In genomic region chr5:124552094-124552472, GRCm38 (mm10) we compare ENCODE assay signal across 8 mouse cellular contexts. TPM values are rescaled to one million over a fixed set of nuclear protein-coding genes. Genes with fewer than 3 reads are reported as not detected.
DNase-seq lines count a peak whose midpoint lies in the region; ATAC-seq and TF ChIP-seq lines count a peak whose summit lies in the region.

No protein-coding gene starts in this region.

- H3K4me2 ChIP-seq in heart, embryonic 11.5 days: peak overlapping the region; percentile 83
- peak overlapping the region; percentile 74 for H3K4me2 ChIP-seq in forebrain, embryonic 14.5 days (ENCODE audit: low read length)
- H3K4me2 ChIP-seq in liver, embryonic 16.5 days (ENCODE audit: low read depth, low read length): peak overlapping the region; percentile 91

- H3K4me3 ChIP-seq in heart, embryonic 11.5 days (ENCODE audit: low read depth, low read length): peak overlapping the region; percentile 96
- peak overlapping the region; percentile 100 for H3K4me3 ChIP-seq in E14TG2a.4 (replicated peaks; ENCODE audit: low read length)
- H3K4me3 ChIP-seq in forebrain, embryonic 14.5 days (ENCODE audit: low read depth, low read length): peak overlapping the region; percentile 85
- peak overlapping the region; percentile 83 for H3K4me3 ChIP-seq in liver, embryonic 16.5 days (ENCODE audit: low read depth, low read length)

- no peak for DNase-seq in heart, adult 18-20 months
- DNase-seq in forebrain, embryonic 14.5 days (ENCODE audit: low spot score): peak; percentile 42
- no peak for DNase-seq in ovary, postnatal 10 days (ENCODE audit: low spot score)
- DNase-seq in right cerebral cortex, postnatal 25 days: no peak
- no peak for DNase-seq in B cell, adult 2 months

- peak overlapping the region; percentile 82 for H3K9ac ChIP-seq in heart, embryonic 11.5 days (ENCODE audit: low read depth, low read length)
- H3K9ac ChIP-seq in forebrain, embryonic 14.5 days (ENCODE audit: low read length): peak overlapping the region; percentile 83
- H3K9ac ChIP-seq in liver, embryonic 16.5 days (ENCODE audit: low read depth, low read length): peak overlapping the region; percentile 74

- H3K9me3 ChIP-seq in heart, embryonic 11.5 days (replicated peaks; ENCODE audit: control insufficient read depth, low read length): no peaks in the 10 kb centered on the region
- no peaks in the 10 kb centered on the region for H3K9me3 ChIP-seq in E14TG2a.4 (ENCODE audit: low read length)
- H3K9me3 ChIP-seq in forebrain, embryonic 14.5 days (replicated peaks; ENCODE audit: control insufficient read depth, low read length): no peaks in the 10 kb centered on the region
- no peaks in the 10 kb centered on the region for H3K9me3 ChIP-seq in liver, embryonic 16.5 days (replicated peaks; ENCODE audit: control insufficient read depth, low read length)

- H3K4me1 ChIP-seq in heart, embryonic 11.5 days (ENCODE audit: control insufficient read depth, insufficient read depth, low read length): 0 out of 2 replicates have a peak, but pooled peaks cover 6% of the 10 kb centered on the region
- H3K4me1 ChIP-seq in E14TG2a.4 (replicated peaks; ENCODE audit: low read depth, low read length): peaks cover 30% of the 10 kb centered on the region
- H3K4me1 ChIP-seq in forebrain, embryonic 14.5 days (ENCODE audit: control insufficient read depth, insufficient read depth, low read length): peaks cover 5% of the 10 kb centered on the region; the same call in 1 of the 2 replicates
- H3K4me1 ChIP-seq in liver, embryonic 16.5 days (ENCODE audit: control insufficient read depth, low read depth, low read length): peaks cover 12% of the 10 kb centered on the region

- peak overlapping the region; percentile 76 for H3K27ac ChIP-seq in heart, embryonic 11.5 days (ENCODE audit: low read depth, low read length)
- H3K27ac ChIP-seq in forebrain, embryonic 14.5 days (ENCODE audit: low read depth, low read length): peak overlapping the region; percentile 77
- peak overlapping the region; percentile 73 for H3K27ac ChIP-seq in liver, embryonic 16.5 days (ENCODE audit: low read length)

- no peak for TF ChIP-seq CTCF in E14TG2a.4 (conservative IDR thresholded peaks at IDR 0.05; ENCODE audit: low read length)

- WGBS in heart, embryonic 11.5 days (ENCODE audit: insufficient replicate concordance): 13% methylated on average over 9 of the region's 9 CpGs
- WGBS in forebrain, embryonic 14.5 days: 12% methylated on average over 9 of the region's 9 CpGs
- WGBS in liver, embryonic 16.5 days (ENCODE audit: insufficient replicate concordance): 14% methylated on average over 9 of the region's 9 CpGs

- H3K36me3 ChIP-seq in heart, embryonic 11.5 days (ENCODE audit: control insufficient read depth, insufficient read depth, low read length): peaks cover 19% of the 10 kb centered on the region
- peaks cover 53% of the 10 kb centered on the region for H3K36me3 ChIP-seq in E14TG2a.4 (ENCODE audit: insufficient read depth, low read length)
- peaks cover 47% of the 10 kb centered on the region for H3K36me3 ChIP-seq in forebrain, embryonic 14.5 days (ENCODE audit: control insufficient read depth, insufficient read depth, low read length)
- peaks cover 21% of the 10 kb centered on the region for H3K36me3 ChIP-seq in liver, embryonic 16.5 days (ENCODE audit: control insufficient read depth, insufficient read depth)

- ATAC-seq in heart, embryonic 11.5 days (replicated peaks; ENCODE audit: insufficient number of reproducible peaks, low FRiP score, low TSS enrichment): no peak
- ATAC-seq in forebrain, embryonic 14.5 days: no peak
- ATAC-seq in liver, embryonic 16.5 days (ENCODE audit: low read depth): no peak

- no peaks in the 10 kb centered on the region for H3K27me3 ChIP-seq in heart, embryonic 11.5 days (ENCODE audit: control insufficient read depth, insufficient read depth, low read length)
- H3K27me3 ChIP-seq in E14TG2a.4 (ENCODE audit: insufficient read depth, low read length): no peaks in the 10 kb centered on the region
- no peaks in the 10 kb centered on the region for H3K27me3 ChIP-seq in forebrain, embryonic 14.5 days (replicated peaks; ENCODE audit: control insufficient read depth, insufficient read depth, low read length)
- H3K27me3 ChIP-seq in liver, embryonic 16.5 days (ENCODE audit: control insufficient read depth, insufficient read depth, low read depth, low read length): no peaks in the 10 kb centered on the region

RNA-seq across cellular contexts. Expression of gene Ddx55, which starts 0.6 kb away (rescaled TPM):
- 7.5 and 8.4 TPM in 2 replicates for polyA plus RNA-seq in heart, embryonic 11.5 days (2014; fragmentation: Nextera tagmentation; extraction: Ambion mirVana)
- total RNA-seq in heart, adult 18-20 months (2021): 1 to 10 TPM; 4.8 to 5.2 TPM
- polyA plus RNA-seq in forebrain, embryonic 14.5 days (2014; fragmentation: Nextera tagmentation; extraction: Ambion mirVana): 16.8 and 21.2 TPM in 2 replicates
- 4.6 and 4.9 TPM in 2 replicates for polyA plus RNA-seq in liver, embryonic 16.5 days (2015; fragmentation: Nextera tagmentation; extraction: Ambion mirVana)

RNA-seq across cellular contexts. Expression of gene Tmed2, which starts 11.6 kb away (rescaled TPM):
- polyA plus RNA-seq in heart, embryonic 11.5 days (2014; fragmentation: Nextera tagmentation; extraction: Ambion mirVana): 490 and 526 TPM in 2 replicates
- 100 to 1,000 TPM; 173 to 185 TPM for total RNA-seq in heart, adult 18-20 months (2021)
- 416 and 423 TPM in 2 replicates for polyA plus RNA-seq in forebrain, embryonic 14.5 days (2014; fragmentation: Nextera tagmentation; extraction: Ambion mirVana)
- polyA plus RNA-seq in liver, embryonic 16.5 days (2015; fragmentation: Nextera tagmentation; extraction: Ambion mirVana): 282 and 309 TPM in 2 replicates

RNA-seq across cellular contexts. Expression of gene Rilpl1, which starts 20.9 kb away (rescaled TPM):
- polyA plus RNA-seq in heart, embryonic 11.5 days (2014; fragmentation: Nextera tagmentation; extraction: Ambion mirVana): 25.3 and 27.6 TPM in 2 replicates
- total RNA-seq in heart, adult 18-20 months (2021): 100 to 1,000 TPM; 174 to 192 TPM
- polyA plus RNA-seq in forebrain, embryonic 14.5 days (2014; fragmentation: Nextera tagmentation; extraction: Ambion mirVana): 10.4 and 11.0 TPM in 2 replicates
- 1.4 and 1.6 TPM in 2 replicates for polyA plus RNA-seq in liver, embryonic 16.5 days (2015; fragmentation: Nextera tagmentation; extraction: Ambion mirVana)

RNA-seq across cellular contexts. Expression of gene Eif2b1, which starts 26.8 kb away (rescaled TPM):
- polyA plus RNA-seq in heart, embryonic 11.5 days (2014; fragmentation: Nextera tagmentation; extraction: Ambion mirVana): 70.0 and 72.9 TPM in 2 replicates
- total RNA-seq in heart, adult 18-20 months (2021): 10 to 100 TPM; 26.7 to 26.8 TPM
- 79.9 and 81.9 TPM in 2 replicates for polyA plus RNA-seq in forebrain, embryonic 14.5 days (2014; fragmentation: Nextera tagmentation; extraction: Ambion mirVana)
- 33.0 and 34.3 TPM in 2 replicates for polyA plus RNA-seq in liver, embryonic 16.5 days (2015; fragmentation: Nextera tagmentation; extraction: Ambion mirVana)

RNA-seq across cellular contexts. Expression of gene Gtf2h3, which starts 26.9 kb away (rescaled TPM):
- 36.8 and 39.7 TPM in 2 replicates for polyA plus RNA-seq in heart, embryonic 11.5 days (2014; fragmentation: Nextera tagmentation; extraction: Ambion mirVana)
- 10 to 100 TPM; 18.3 to 20.2 TPM for total RNA-seq in heart, adult 18-20 months (2021)
- polyA plus RNA-seq in forebrain, embryonic 14.5 days (2014; fragmentation: Nextera tagmentation; extraction: Ambion mirVana): 62.9 and 67.3 TPM in 2 replicates
- polyA plus RNA-seq in liver, embryonic 16.5 days (2015; fragmentation: Nextera tagmentation; extraction: Ambion mirVana): 17.7 and 17.8 TPM in 2 replicates
